Mouse (Mus musculus): ENCODE measurements around the gene Gpr4. TPM values are rescaled to one million over a fixed set of nuclear protein-coding genes. Genes with fewer than 3 reads are reported as not detected.

Gene Gpr4
- polyA plus RNA-seq (2014; fragmentation: Nextera tagmentation; extraction: Ambion mirVana): 1.4 and 1.8 TPM in 2 replicates

DNA sequence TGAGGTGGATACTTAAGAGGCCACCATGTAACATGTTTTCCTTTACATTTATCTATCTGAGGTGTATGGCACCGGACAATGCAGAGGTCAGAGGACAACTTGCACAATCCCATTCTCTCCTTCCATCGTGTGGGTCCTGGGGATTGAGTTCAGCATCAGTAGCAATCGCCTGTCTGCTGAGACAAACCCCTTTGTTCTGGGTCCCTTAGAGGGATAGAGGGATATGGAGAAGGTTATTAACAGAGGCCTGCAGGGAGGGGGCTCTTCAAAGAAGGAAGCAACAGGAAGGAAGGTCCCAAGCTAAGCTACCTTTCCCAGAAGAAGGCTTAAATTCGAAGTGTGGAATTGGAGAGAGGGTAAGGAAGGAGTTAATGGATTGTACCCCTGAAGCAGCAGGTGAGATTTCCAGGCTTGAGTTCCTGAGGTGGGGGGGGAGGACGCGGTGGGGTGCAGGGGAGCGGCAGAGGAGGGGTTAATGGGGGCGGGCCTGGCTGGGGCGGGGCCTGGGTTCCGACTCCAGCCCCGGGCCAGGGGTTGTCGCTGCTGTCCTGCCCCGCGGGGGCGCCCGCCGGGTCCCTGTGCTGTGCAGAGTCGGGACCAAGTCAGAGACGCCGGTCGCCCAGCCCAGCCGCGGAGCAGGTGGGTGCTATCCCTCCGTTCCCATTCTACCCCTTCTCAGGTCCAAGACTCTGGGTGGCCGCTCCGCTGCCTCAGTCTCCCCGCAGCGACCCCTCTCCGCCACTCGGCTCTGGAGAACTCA, at the start of gene Gpr4:
TSS of gene Gpr4 (plus strand) at position 543 of the 760 bp plus-strand sequence.
- WGBS: 2% methylated on average over 24 of the region's 30 CpGs
- Histone ChIP-seq H3K9ac (replicated peaks; ENCODE audit: low read length) (peak within 1 kb of the TSS; percentile 56), H3K27ac (replicated peaks; ENCODE audit: low read depth, low read length) (no peak within 1 kb of the TSS)

DNA sequence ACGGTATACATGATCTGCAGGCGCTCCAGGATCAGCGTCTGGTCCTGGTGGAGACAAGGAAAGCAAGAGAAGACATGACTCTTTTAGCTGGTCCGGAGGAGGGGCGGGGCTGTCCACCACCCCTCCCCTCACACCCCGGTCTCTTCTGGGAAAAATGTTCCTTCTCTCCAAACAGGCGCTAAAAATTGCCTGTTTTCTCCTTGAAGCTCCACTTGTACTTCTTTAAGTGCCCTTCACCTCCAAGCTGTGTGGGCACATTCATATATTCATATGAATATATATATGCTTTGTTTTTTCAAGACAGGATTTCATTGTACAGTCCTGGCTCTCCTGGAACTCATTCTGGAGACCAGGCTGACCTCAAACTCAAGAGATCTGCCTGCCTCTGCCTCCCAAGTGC, 49.4 kb upstream of the Gpr4 start:
- H3K36me3 ChIP-seq (replicated peaks; ENCODE audit: control insufficient read depth, insufficient read depth, low read depth, low read length): no peaks in the 10 kb centered on the region

More for the DNA sequence above, at the start of gene Gpr4:
- no peaks in the 10 kb centered on the region for H3K36me3 ChIP-seq (replicated peaks; ENCODE audit: control insufficient read depth, insufficient read depth, low read depth, low read length)
- peak within 1 kb of the TSS; percentile 39 for H3K4me3 ChIP-seq (ENCODE audit: low read depth, low read length)
- H3K4me2 ChIP-seq (ENCODE audit: low read depth, low read length): peak within 1 kb of the TSS; percentile 78
- no peaks in the 10 kb centered on the region for H3K9me3 ChIP-seq (replicated peaks; ENCODE audit: control insufficient read depth, low read length)
- peak; percentile 68 for ATAC-seq (replicated peaks; ENCODE audit: insufficient number of reproducible peaks, low FRiP score, low TSS enrichment, low read depth)
- peak; percentile 64 for DNase-seq (ENCODE audit: low spot score)
- H3K4me1 ChIP-seq (ENCODE audit: control insufficient read depth, insufficient read depth, low read length): no peaks in the 10 kb centered on the region
- no peaks in the 10 kb centered on the region for H3K27me3 ChIP-seq (ENCODE audit: control insufficient read depth, insufficient read depth, low read length)

GRCm38 (mm10) chr7:19163752-19164151, 48.6 kb upstream of the Gpr4 start:
- H3K27me3 ChIP-seq (ENCODE audit: control insufficient read depth, insufficient read depth, low read length): peaks cover 19% of the 10 kb centered on the region

More for the DNA sequence above, 49.4 kb upstream of the Gpr4 start:
- DNase-seq (ENCODE audit: low spot score) (no peak), ATAC-seq (replicated peaks; ENCODE audit: insufficient number of reproducible peaks, low FRiP score, low TSS enrichment, low read depth) (no peak)
- no peak overlapping the region for H3K4me2 ChIP-seq (ENCODE audit: low read depth, low read length)
- peaks cover 2% of the 10 kb centered on the region for H3K4me1 ChIP-seq (ENCODE audit: control insufficient read depth, insufficient read depth, low read length)
- WGBS: 83% methylated on average over 7 of the region's 7 CpGs
- H3K27ac ChIP-seq (replicated peaks; ENCODE audit: low read depth, low read length): no peak overlapping the region
- no peak overlapping the region for H3K4me3 ChIP-seq (ENCODE audit: low read depth, low read length)
- no peaks in the 10 kb centered on the region for H3K9me3 ChIP-seq (replicated peaks; ENCODE audit: control insufficient read depth, low read length)
- H3K27me3 ChIP-seq (ENCODE audit: control insufficient read depth, insufficient read depth, low read length): peaks cover 19% of the 10 kb centered on the region
- no peak overlapping the region for H3K9ac ChIP-seq (replicated peaks; ENCODE audit: low read length)

DNA sequence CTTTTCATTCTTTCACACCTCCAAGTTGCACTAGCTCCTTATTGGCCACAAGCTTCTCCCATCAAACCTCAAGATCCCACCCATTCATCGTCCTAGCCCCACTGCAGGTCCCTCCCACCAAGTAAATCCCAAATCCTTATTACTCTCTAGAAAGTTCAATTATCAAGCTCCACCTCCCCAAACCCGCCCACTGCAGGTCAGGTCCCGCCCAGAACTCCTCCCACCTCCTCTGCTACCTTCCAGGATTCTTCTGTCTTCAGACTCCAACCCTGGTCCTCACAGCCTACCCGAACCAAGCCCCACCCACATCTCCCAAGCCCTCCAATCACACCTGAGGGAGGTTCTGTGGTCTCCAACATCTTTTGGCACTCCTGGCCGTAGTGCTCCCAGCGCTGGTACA, 48.1 kb upstream of the Gpr4 start:
- Histone ChIP-seq H3K9ac (replicated peaks; ENCODE audit: low read length) (no peak overlapping the region), H3K9me3 (replicated peaks; ENCODE audit: control insufficient read depth, low read length) (no peaks in the 10 kb centered on the region), H3K4me3 (ENCODE audit: low read depth, low read length) (no peak overlapping the region), H3K36me3 (replicated peaks; ENCODE audit: control insufficient read depth, insufficient read depth, low read depth, low read length) (no peaks in the 10 kb centered on the region), H3K4me2 (ENCODE audit: low read depth, low read length) (peak overlapping the region; percentile 17; the same call in 1 of the 2 replicates), H3K27ac (replicated peaks; ENCODE audit: low read depth, low read length) (no peak overlapping the region), H3K27me3 (ENCODE audit: control insufficient read depth, insufficient read depth, low read length) (peaks cover 19% of the 10 kb centered on the region), H3K4me1 (ENCODE audit: control insufficient read depth, insufficient read depth, low read length) (peaks cover 2% of the 10 kb centered on the region)
- ATAC-seq (replicated peaks; ENCODE audit: insufficient number of reproducible peaks, low FRiP score, low TSS enrichment, low read depth) (peak; percentile 37; the same call in 1 of the 2 replicates), DNase-seq (ENCODE audit: low spot score) (peak; percentile 65)
- 0% methylated on average over 6 of the region's 6 CpGs for WGBS

More at GRCm38 (mm10) chr7:19163752-19164151, 48.6 kb upstream of the Gpr4 start:
- H3K9me3 ChIP-seq (replicated peaks; ENCODE audit: control insufficient read depth, low read length): no peaks in the 10 kb centered on the region
- no peak for ATAC-seq (replicated peaks; ENCODE audit: insufficient number of reproducible peaks, low FRiP score, low TSS enrichment, low read depth)
- H3K4me1 ChIP-seq (ENCODE audit: control insufficient read depth, insufficient read depth, low read length): peaks cover 2% of the 10 kb centered on the region
- no peak overlapping the region for H3K27ac ChIP-seq (replicated peaks; ENCODE audit: low read depth, low read length)
- 34% methylated on average over 12 of the region's 12 CpGs for WGBS
- H3K9ac ChIP-seq (replicated peaks; ENCODE audit: low read length): no peak overlapping the region
- DNase-seq (ENCODE audit: low spot score): no peak
- H3K36me3 ChIP-seq (replicated peaks; ENCODE audit: control insufficient read depth, insufficient read depth, low read depth, low read length): no peaks in the 10 kb centered on the region
- H3K4me3 ChIP-seq (ENCODE audit: low read depth, low read length): no peak overlapping the region
- H3K4me2 ChIP-seq (ENCODE audit: low read depth, low read length): no peak overlapping the region; the same call in 1 of the 2 replicates

DNA sequence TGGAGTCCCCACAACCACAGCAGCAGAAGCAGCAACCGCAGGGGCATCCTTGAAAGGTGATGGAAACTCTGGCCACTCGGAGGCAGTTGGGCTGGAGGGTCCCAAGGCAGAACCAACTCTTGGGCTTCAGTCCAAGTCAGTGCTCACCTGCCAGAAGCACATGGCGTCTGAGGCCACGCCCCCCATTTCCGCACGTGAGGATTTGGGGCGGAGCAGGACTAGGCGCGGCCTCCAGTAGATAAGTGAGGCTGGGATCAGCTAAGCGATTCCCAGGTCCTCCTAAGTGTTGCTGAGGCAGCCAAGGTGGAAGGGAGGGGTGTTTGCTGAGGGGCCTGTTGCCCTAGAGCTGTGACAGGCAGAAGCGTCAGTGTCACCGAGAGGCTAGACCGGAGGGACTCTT, 47.4 kb upstream of the Gpr4 start:
- H3K4me2 ChIP-seq (ENCODE audit: low read depth, low read length): peak overlapping the region; percentile 17; the same call in 1 of the 2 replicates
- H3K9me3 ChIP-seq (replicated peaks; ENCODE audit: control insufficient read depth, low read length): no peaks in the 10 kb centered on the region
- no peak overlapping the region for H3K4me3 ChIP-seq (ENCODE audit: low read depth, low read length)
- 1% methylated on average over 13 of the region's 13 CpGs for WGBS
- DNase-seq (ENCODE audit: low spot score) (no peak), ATAC-seq (replicated peaks; ENCODE audit: insufficient number of reproducible peaks, low FRiP score, low TSS enrichment, low read depth) (no peak)
- H3K27ac ChIP-seq (replicated peaks; ENCODE audit: low read depth, low read length): no peak overlapping the region
- no peaks in the 10 kb centered on the region for H3K36me3 ChIP-seq (replicated peaks; ENCODE audit: control insufficient read depth, insufficient read depth, low read depth, low read length)
- H3K9ac ChIP-seq (replicated peaks; ENCODE audit: low read length): no peak overlapping the region
- H3K4me1 ChIP-seq (ENCODE audit: control insufficient read depth, insufficient read depth, low read length): peaks cover 2% of the 10 kb centered on the region
- peaks cover 12% of the 10 kb centered on the region; the same call in 1 of the 2 replicates for H3K27me3 ChIP-seq (ENCODE audit: control insufficient read depth, insufficient read depth, low read length)

DNA sequence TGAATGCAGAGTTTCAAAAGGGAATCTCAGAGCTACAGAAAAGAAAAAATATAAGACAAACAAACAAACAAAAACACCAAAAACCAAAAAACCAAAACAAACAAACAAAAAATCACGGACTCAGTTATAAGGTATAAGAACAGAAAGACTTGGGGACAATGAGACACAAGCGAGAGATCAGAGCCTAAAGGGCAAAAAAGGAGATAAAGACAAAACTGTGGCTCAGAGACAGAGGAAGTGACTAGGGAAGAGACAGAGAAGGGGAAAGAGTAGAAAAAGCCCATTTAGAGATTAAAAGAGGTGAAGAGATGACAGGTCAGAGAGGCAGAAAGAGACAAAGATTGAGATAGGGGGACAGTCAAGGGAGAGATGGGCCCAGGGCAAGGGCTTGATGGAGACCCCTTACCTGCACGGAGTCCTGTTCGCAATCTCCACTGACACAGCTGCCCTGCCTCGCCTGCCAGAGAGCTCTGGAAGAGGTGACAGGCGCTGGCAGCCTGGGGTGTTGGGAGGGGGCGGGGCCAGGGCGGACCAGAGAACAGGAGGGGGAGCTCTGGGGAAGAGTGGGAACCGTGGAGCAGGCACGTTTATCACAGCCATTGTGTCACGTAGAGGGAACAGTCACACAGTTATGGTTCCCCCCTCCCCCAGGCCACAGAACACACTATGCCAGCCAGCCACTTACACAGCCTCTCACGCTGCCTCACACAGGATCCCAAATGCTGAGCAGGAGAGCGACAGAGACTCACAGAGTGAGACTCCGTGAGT, 46.5 kb upstream of the Gpr4 start, which contains the start of gene Gipr:
TSS of gene Gipr (minus strand) at position 472 of the 768 bp plus-strand sequence.
- WGBS: 13% methylated on average over 13 of the region's 14 CpGs
- H3K4me3 ChIP-seq (ENCODE audit: low read depth, low read length): no peak within 1 kb of the TSS
- peaks cover 11% of the 10 kb centered on the region; the same call in 1 of the 2 replicates for H3K27me3 ChIP-seq (ENCODE audit: control insufficient read depth, insufficient read depth, low read length)
- no peaks in the 10 kb centered on the region for H3K4me1 ChIP-seq (ENCODE audit: control insufficient read depth, insufficient read depth, low read length)
- DNase-seq (ENCODE audit: low spot score) (no peak), ATAC-seq (replicated peaks; ENCODE audit: insufficient number of reproducible peaks, low FRiP score, low TSS enrichment, low read depth) (no peak)
- no peak within 1 kb of the TSS for H3K27ac ChIP-seq (replicated peaks; ENCODE audit: low read depth, low read length)
- H3K9ac ChIP-seq (replicated peaks; ENCODE audit: low read length): no peak within 1 kb of the TSS
- no peak within 1 kb of the TSS for H3K4me2 ChIP-seq (ENCODE audit: low read depth, low read length)
- H3K36me3 ChIP-seq (replicated peaks; ENCODE audit: control insufficient read depth, insufficient read depth, low read depth, low read length): no peaks in the 10 kb centered on the region
- no peaks in the 10 kb centered on the region for H3K9me3 ChIP-seq (replicated peaks; ENCODE audit: control insufficient read depth, low read length)

DNA sequence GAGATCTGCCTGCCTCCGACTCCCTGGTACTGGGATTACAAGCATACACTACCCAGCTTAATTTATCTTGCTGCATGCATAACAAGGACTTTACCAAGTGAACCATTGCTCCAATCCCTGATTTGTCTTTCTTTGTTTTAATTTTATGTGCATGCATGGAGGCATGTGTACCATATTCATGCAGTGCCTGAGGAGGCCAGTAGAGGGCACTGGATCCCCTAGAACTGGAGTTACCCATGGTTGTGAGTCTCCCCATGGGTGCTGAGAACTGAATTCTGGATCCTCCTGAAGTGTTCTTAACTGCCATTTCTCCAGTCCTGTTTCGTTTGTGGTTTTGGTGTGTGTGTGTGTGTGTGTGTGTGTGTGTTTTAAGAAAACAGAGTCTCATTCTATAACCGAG, 45.3 kb upstream of the Gpr4 start:
- DNase-seq (ENCODE audit: low spot score) (no peak), ATAC-seq (replicated peaks; ENCODE audit: insufficient number of reproducible peaks, low FRiP score, low TSS enrichment, low read depth) (no peak)
- Histone ChIP-seq H3K9me3 (replicated peaks; ENCODE audit: control insufficient read depth, low read length) (no peaks in the 10 kb centered on the region), H3K27me3 (ENCODE audit: control insufficient read depth, insufficient read depth, low read length) (peaks cover 11% of the 10 kb centered on the region; the same call in 1 of the 2 replicates), H3K4me2 (ENCODE audit: low read depth, low read length) (no peak overlapping the region), H3K36me3 (replicated peaks; ENCODE audit: control insufficient read depth, insufficient read depth, low read depth, low read length) (no peaks in the 10 kb centered on the region), H3K27ac (replicated peaks; ENCODE audit: low read depth, low read length) (no peak overlapping the region), H3K4me3 (ENCODE audit: low read depth, low read length) (no peak overlapping the region), H3K9ac (replicated peaks; ENCODE audit: low read length) (no peak overlapping the region), H3K4me1 (ENCODE audit: control insufficient read depth, insufficient read depth, low read length) (no peaks in the 10 kb centered on the region)
- 83% methylated on average over 3 of the region's 3 CpGs for WGBS
